Mouse (Mus musculus) heart, adult 2 months (tissue): Measurements from ENCODE around the gene Krtap4-1.

Source experiments
- CTCF ChIP-seq: fragments of 200-600 bp; IDR thresholded peaks from 2 replicates; pipeline ENCODE4 v1.8.1; 2022; ENCODE audit warnings: antibody characterized with exemption, mild to moderate bottlenecking, moderate library complexity
- EP300 ChIP-seq: fragments of 200-500 bp; IDR thresholded peaks from 2 replicates; pipeline ENCODE4 v1.6.1; 2011; ENCODE audit warnings: low read depth, low read length, control low read depth; ENCODE audit not compliant: insufficient read depth

GRCm38 (mm10) chr11:99633293-99633692 lies 5.3 kb upstream of the Krtap4-1 start:
- no peak for TF ChIP-seq CTCF
- no peak for TF ChIP-seq EP300
